Mouse (Mus musculus): ENCODE results near the gene Chuk.
"Not testable (repeated sequence)": the region's sequence is repeated elsewhere in the genome, so short reads cannot be mapped to it uniquely, and the experiment has no call there.

The Chuk gene

GRCm38 (mm10) chr19:44106831-44107660 lies at the start of gene Chuk:
Chuk (minus strand) TSS chr19:44107480.
- DNase-seq (ENCODE audit: low spot score in 2 of 2), result peak; percentile 93 to 98

GRCm38 (mm10) chr19:44157005-44157404 lies 49.7 kb upstream of the Chuk start:
- DNase-seq (ENCODE audit: low spot score in 2 of 2), result no peak

- no peak for DNase-seq (ENCODE audit: low spot score in 2 of 2)
These were observed 46.5 kb upstream of the Chuk start for GRCm38 (mm10) chr19:44153781-44154180.

GRCm38 (mm10) chr19:44148991-44149390 lies 41.7 kb upstream of the Chuk start:
- DNase-seq (ENCODE audit: low spot score in 2 of 2), result no peak

- DNase-seq (ENCODE audit: low spot score in 2 of 2), result no peak
These were observed 41.1 kb upstream of the Chuk start for GRCm38 (mm10) chr19:44148345-44148744.

GRCm38 (mm10) chr19:44146951-44147350 lies 39.7 kb upstream of the Chuk start:
- DNase-seq (ENCODE audit: low spot score in 2 of 2), result no peak

- DNase-seq (ENCODE audit: low spot score in 2 of 2), result no peak
These were observed 39.2 kb upstream of the Chuk start for GRCm38 (mm10) chr19:44146568-44146879.

- peak; percentile 85 to 94 for DNase-seq (ENCODE audit: low spot score in 2 of 2)
These were observed 38.7 kb upstream of the Chuk start, which contains the start of gene Bloc1s2 for GRCm38 (mm10) chr19:44145702-44146567. Bloc1s2 (minus strand) TSS chr19:44146446.

- peak in 1 of 2 experiments; percentile 37 for DNase-seq (ENCODE audit: low spot score in 2 of 2)
These were observed 37.1 kb upstream of the Chuk start for GRCm38 (mm10) chr19:44144366-44144765.

- DNase-seq (ENCODE audit: low spot score in 2 of 2), result no peak
These were observed 28.7 kb upstream of the Chuk start for GRCm38 (mm10) chr19:44135960-44136485.

GRCm38 (mm10) chr19:44135072-44135959 lies 28.0 kb upstream of the Chuk start, which contains the start of gene Cwf19l1:
Cwf19l1 (minus strand) TSS chr19:44135876.
- DNase-seq (ENCODE audit: low spot score in 2 of 2), result peak; percentile 81 to 93

- DNase-seq (ENCODE audit: low spot score in 2 of 2), result no peak
These were observed 25.6 kb upstream of the Chuk start for GRCm38 (mm10) chr19:44132917-44133316.

- no peak for DNase-seq (ENCODE audit: low spot score in 2 of 2)
These were observed 21.3 kb upstream of the Chuk start for GRCm38 (mm10) chr19:44128560-44128959.

- no peak for DNase-seq (ENCODE audit: low spot score in 2 of 2)
These were observed 20.6 kb upstream of the Chuk start for GRCm38 (mm10) chr19:44127729-44128497.

- DNase-seq (ENCODE audit: low spot score in 2 of 2), result no peak
These were observed 13.9 kb upstream of the Chuk start for GRCm38 (mm10) chr19:44121137-44121536.

- not testable (repeated sequence) for DNase-seq (ENCODE audit: low spot score in 2 of 2)
These were observed 13.4 kb upstream of the Chuk start for GRCm38 (mm10) chr19:44120686-44121085.

- no peak for DNase-seq (ENCODE audit: low spot score in 2 of 2)
These were observed 10.5 kb upstream of the Chuk start for GRCm38 (mm10) chr19:44117793-44118192.

GRCm38 (mm10) chr19:44111706-44112105 lies 4.4 kb upstream of the Chuk start:
- DNase-seq (ENCODE audit: low spot score in 2 of 2), result no peak

- DNase-seq (ENCODE audit: low spot score in 2 of 2), result no peak
These were observed 3.1 kb upstream of the Chuk start for GRCm38 (mm10) chr19:44110356-44110755.

GRCm38 (mm10) chr19:44108996-44109395 lies 1.7 kb upstream of the Chuk start:
- no peak for DNase-seq (ENCODE audit: low spot score in 2 of 2)
